Mouse (Mus musculus): Measurements from ENCODE around the gene Cnnm3.

DNA sequence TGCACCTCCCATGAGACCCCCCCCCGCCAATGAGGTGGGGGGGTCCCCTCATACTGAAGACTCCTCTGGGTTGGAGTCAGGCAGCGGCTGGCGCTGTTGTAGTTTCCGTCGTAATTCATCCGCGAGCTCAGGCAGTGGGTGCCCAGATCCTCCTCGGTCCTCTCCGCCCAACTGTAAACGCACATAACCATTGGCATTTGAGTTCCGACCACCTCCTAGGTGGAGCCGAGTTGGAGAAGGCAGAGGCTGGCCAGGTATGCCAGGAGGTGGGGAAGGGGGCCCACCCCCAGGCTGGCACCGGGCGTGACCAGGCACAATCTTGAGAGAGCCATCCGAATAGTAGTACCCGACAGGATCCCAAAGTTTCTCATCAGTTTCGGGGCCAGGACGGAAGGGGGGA lies 37.8 kb downstream of the Cnnm3 start:
- TF ChIP-seq CTCF (IDR thresholded peaks at IDR 0.05; ENCODE audit: borderline replicate concordance, insufficient read depth, low read length) (no peak), POLR2A (IDR thresholded peaks at IDR 0.05; ENCODE audit: low read depth, low read length) (no peak)
